Mouse (Mus musculus): ENCODE data around the gene Gpr183. TPM values are rescaled to one million over a fixed set of nuclear protein-coding genes. Genes with fewer than 3 reads are reported as not detected.

The Gpr183 gene
- polyA plus RNA-seq, 1 experiment from 2014 or later, result 4.0 TPM

GRCm38 (mm10) chr14:121915621-121916020, 49.4 kb downstream of the Gpr183 start, which contains the start of gene Gpr18:
Gene Gpr18 (minus strand): TSS chr14:121915781.
- no peak within 1 kb of the TSS for H3K4me2 ChIP-seq (replicated peaks; ENCODE audit: low read depth, low read length)
- no peaks in the 10 kb centered on the region for H3K27me3 ChIP-seq (ENCODE audit: control insufficient read depth, insufficient read depth, low read length)
- no peak within 1 kb of the TSS for H3K27ac ChIP-seq (ENCODE audit: low read depth, low read length)
- H3K4me1 ChIP-seq (ENCODE audit: control insufficient read depth, insufficient read depth, low read length), result peaks cover 5% of the 10 kb centered on the region; the same call in 1 of the 2 replicates
- no peak within 1 kb of the TSS for H3K9ac ChIP-seq (ENCODE audit: low read depth, low read length)
- no peaks in the 10 kb centered on the region for H3K9me3 ChIP-seq (ENCODE audit: control insufficient read depth, low read length)
- ATAC-seq (ENCODE audit: low FRiP score, low TSS enrichment), result no peak
- peaks cover 27% of the 10 kb centered on the region for H3K36me3 ChIP-seq (ENCODE audit: control insufficient read depth, insufficient read depth, low read length)
- H3K4me3 ChIP-seq (ENCODE audit: low read length), result no peak within 1 kb of the TSS
- WGBS, result 82% methylated on average over 8 of the region's 8 CpGs

GRCm38 (mm10) chr14:121915143-121915542, 49.9 kb downstream of the Gpr183 start:
- H3K36me3 ChIP-seq (ENCODE audit: control insufficient read depth, insufficient read depth, low read length), result peaks cover 27% of the 10 kb centered on the region
- H3K4me2 ChIP-seq (replicated peaks; ENCODE audit: low read depth, low read length), result no peak overlapping the region
- H3K4me1 ChIP-seq (ENCODE audit: control insufficient read depth, insufficient read depth, low read length), result 0 out of 2 replicates have a peak, but pooled peaks cover under 1% of the 10 kb centered on the region
- no peak overlapping the region for H3K9ac ChIP-seq (ENCODE audit: low read depth, low read length)
- no peak overlapping the region for H3K4me3 ChIP-seq (ENCODE audit: low read length)
- H3K9me3 ChIP-seq (ENCODE audit: control insufficient read depth, low read length), result no peaks in the 10 kb centered on the region
- no peak for ATAC-seq (ENCODE audit: low FRiP score, low TSS enrichment)
- 84% methylated on average over 5 of the region's 5 CpGs for WGBS
- no peak overlapping the region for H3K27ac ChIP-seq (ENCODE audit: low read depth, low read length)
- H3K27me3 ChIP-seq (ENCODE audit: control insufficient read depth, insufficient read depth, low read length), result no peaks in the 10 kb centered on the region

- WGBS, result 93% methylated on average over 7 of the region's 7 CpGs
- no peak overlapping the region for H3K27ac ChIP-seq (ENCODE audit: low read depth, low read length)
- no peaks in the 10 kb centered on the region for H3K9me3 ChIP-seq (ENCODE audit: control insufficient read depth, low read length)
- H3K27me3 ChIP-seq (ENCODE audit: control insufficient read depth, insufficient read depth, low read length), result no peaks in the 10 kb centered on the region
- H3K36me3 ChIP-seq (ENCODE audit: control insufficient read depth, insufficient read depth, low read length), result peaks cover 40% of the 10 kb centered on the region
- ATAC-seq (ENCODE audit: low FRiP score, low TSS enrichment), result no peak
- H3K4me2 ChIP-seq (replicated peaks; ENCODE audit: low read depth, low read length), result no peak overlapping the region
- H3K4me1 ChIP-seq (ENCODE audit: control insufficient read depth, insufficient read depth, low read length), result no peaks in the 10 kb centered on the region
- H3K4me3 ChIP-seq (ENCODE audit: low read length), result no peak overlapping the region
- H3K9ac ChIP-seq (ENCODE audit: low read depth, low read length), result no peak overlapping the region
Observed at GRCm38 (mm10) chr14:121912501-121912900, 52.5 kb downstream of the Gpr183 start.

GRCm38 (mm10) chr14:121909868-121910267, 55.1 kb downstream of the Gpr183 start:
- no peak overlapping the region for H3K9ac ChIP-seq (ENCODE audit: low read depth, low read length)
- WGBS, result 96% methylated on average over 6 of the region's 6 CpGs
- H3K36me3 ChIP-seq (ENCODE audit: control insufficient read depth, insufficient read depth, low read length), result peaks cover 34% of the 10 kb centered on the region
- no peaks in the 10 kb centered on the region for H3K9me3 ChIP-seq (ENCODE audit: control insufficient read depth, low read length)
- H3K4me3 ChIP-seq (ENCODE audit: low read length), result no peak overlapping the region
- H3K4me2 ChIP-seq (replicated peaks; ENCODE audit: low read depth, low read length), result no peak overlapping the region
- no peaks in the 10 kb centered on the region for H3K27me3 ChIP-seq (ENCODE audit: control insufficient read depth, insufficient read depth, low read length)
- no peaks in the 10 kb centered on the region for H3K4me1 ChIP-seq (ENCODE audit: control insufficient read depth, insufficient read depth, low read length)
- ATAC-seq (ENCODE audit: low FRiP score, low TSS enrichment), result no peak
- no peak overlapping the region for H3K27ac ChIP-seq (ENCODE audit: low read depth, low read length)

- no peak for ATAC-seq (ENCODE audit: low FRiP score, low TSS enrichment)
- 90% methylated on average over 11 of the region's 11 CpGs for WGBS
- Histone ChIP-seq H3K4me2 (replicated peaks; ENCODE audit: low read depth, low read length) (no peak overlapping the region), H3K4me1 (ENCODE audit: control insufficient read depth, insufficient read depth, low read length) (no peaks in the 10 kb centered on the region), H3K9ac (ENCODE audit: low read depth, low read length) (no peak overlapping the region), H3K27ac (ENCODE audit: low read depth, low read length) (no peak overlapping the region), H3K27me3 (ENCODE audit: control insufficient read depth, insufficient read depth, low read length) (no peaks in the 10 kb centered on the region), H3K36me3 (ENCODE audit: control insufficient read depth, insufficient read depth, low read length) (peaks cover 34% of the 10 kb centered on the region), H3K4me3 (ENCODE audit: low read length) (no peak overlapping the region), H3K9me3 (ENCODE audit: control insufficient read depth, low read length) (no peaks in the 10 kb centered on the region)
Observed at GRCm38 (mm10) chr14:121906992-121907681, 57.9 kb downstream of the Gpr183 start.

GRCm38 (mm10) chr14:121906341-121906991, 58.5 kb downstream of the Gpr183 start:
- WGBS, result 78% methylated on average over 8 of the region's 8 CpGs
- no peaks in the 10 kb centered on the region for H3K27me3 ChIP-seq (ENCODE audit: control insufficient read depth, insufficient read depth, low read length)
- no peaks in the 10 kb centered on the region for H3K4me1 ChIP-seq (ENCODE audit: control insufficient read depth, insufficient read depth, low read length)
- no peak overlapping the region for H3K9ac ChIP-seq (ENCODE audit: low read depth, low read length)
- no peak overlapping the region for H3K4me3 ChIP-seq (ENCODE audit: low read length)
- H3K4me2 ChIP-seq (replicated peaks; ENCODE audit: low read depth, low read length), result no peak overlapping the region
- H3K27ac ChIP-seq (ENCODE audit: low read depth, low read length), result no peak overlapping the region
- no peak for ATAC-seq (ENCODE audit: low FRiP score, low TSS enrichment)
- peaks cover 28% of the 10 kb centered on the region for H3K36me3 ChIP-seq (ENCODE audit: control insufficient read depth, insufficient read depth, low read length)
- H3K9me3 ChIP-seq (ENCODE audit: control insufficient read depth, low read length), result no peaks in the 10 kb centered on the region

- H3K9ac ChIP-seq (ENCODE audit: low read depth, low read length), result no peak overlapping the region
- no peaks in the 10 kb centered on the region for H3K27me3 ChIP-seq (ENCODE audit: control insufficient read depth, insufficient read depth, low read length)
Observed at GRCm38 (mm10) chr14:121904754-121905153, 60.2 kb downstream of the Gpr183 start.

GRCm38 (mm10) chr14:121903381-121903876, 61.6 kb downstream of the Gpr183 start:
- H3K27me3 ChIP-seq (ENCODE audit: control insufficient read depth, insufficient read depth, low read length), result no peaks in the 10 kb centered on the region
- no peaks in the 10 kb centered on the region for H3K9me3 ChIP-seq (ENCODE audit: control insufficient read depth, low read length)
- no peak for ATAC-seq (ENCODE audit: low FRiP score, low TSS enrichment)
- no peak overlapping the region for H3K27ac ChIP-seq (ENCODE audit: low read depth, low read length)
- peaks cover 19% of the 10 kb centered on the region for H3K36me3 ChIP-seq (ENCODE audit: control insufficient read depth, insufficient read depth, low read length)
- no peak overlapping the region for H3K4me2 ChIP-seq (replicated peaks; ENCODE audit: low read depth, low read length)
- no peaks in the 10 kb centered on the region for H3K4me1 ChIP-seq (ENCODE audit: control insufficient read depth, insufficient read depth, low read length)
- 92% methylated on average over 7 of the region's 7 CpGs for WGBS
- H3K4me3 ChIP-seq (ENCODE audit: low read length), result no peak overlapping the region
- H3K9ac ChIP-seq (ENCODE audit: low read depth, low read length), result no peak overlapping the region

More at GRCm38 (mm10) chr14:121904754-121905153, 60.2 kb downstream of the Gpr183 start:
- Histone ChIP-seq H3K4me3 (ENCODE audit: low read length) (no peak overlapping the region), H3K27ac (ENCODE audit: low read depth, low read length) (no peak overlapping the region), H3K9me3 (ENCODE audit: control insufficient read depth, low read length) (no peaks in the 10 kb centered on the region), H3K4me2 (replicated peaks; ENCODE audit: low read depth, low read length) (no peak overlapping the region), H3K4me1 (ENCODE audit: control insufficient read depth, insufficient read depth, low read length) (no peaks in the 10 kb centered on the region), H3K36me3 (ENCODE audit: control insufficient read depth, insufficient read depth, low read length) (peaks cover 28% of the 10 kb centered on the region)
- 26% methylated on average over 3 of the region's 3 CpGs for whole genome bisulfite sequencing
- ATAC-seq (ENCODE audit: low FRiP score, low TSS enrichment), result no peak
